Mouse (Mus musculus): ENCODE measurements around the gene Tgfbi.

The Tgfbi gene

GRCm38 (mm10) chr13:56609103-56609856 is at the start of gene Tgfbi:
TSS of gene Tgfbi (plus strand) at chr13:56609523.
- peak; percentile 66 for DNase-seq (ENCODE audit: low spot score)

- no peak for DNase-seq (ENCODE audit: low spot score)
These were observed 49.4 kb upstream of the Tgfbi start for GRCm38 (mm10) chr13:56559841-56560370.

- no peak for DNase-seq (ENCODE audit: low spot score)
These were observed 48.2 kb upstream of the Tgfbi start for GRCm38 (mm10) chr13:56561129-56561528.

- DNase-seq (ENCODE audit: low spot score): peak; percentile 32
These were observed 46.2 kb upstream of the Tgfbi start for GRCm38 (mm10) chr13:56563075-56563474.

- no peak for DNase-seq (ENCODE audit: low spot score)
These were observed 43.0 kb upstream of the Tgfbi start for GRCm38 (mm10) chr13:56566336-56566735.

- no peak for DNase-seq (ENCODE audit: low spot score)
These were observed 37.7 kb upstream of the Tgfbi start for GRCm38 (mm10) chr13:56571645-56572044.

- DNase-seq (ENCODE audit: low spot score): no peak
These were observed 34.2 kb upstream of the Tgfbi start for GRCm38 (mm10) chr13:56575074-56575473.

GRCm38 (mm10) chr13:56575701-56576321 is 33.5 kb upstream of the Tgfbi start:
- DNase-seq (ENCODE audit: low spot score): peak; percentile 82

GRCm38 (mm10) chr13:56578097-56578496 is 31.2 kb upstream of the Tgfbi start:
- no peak for DNase-seq (ENCODE audit: low spot score)

GRCm38 (mm10) chr13:56580450-56580849 is 28.9 kb upstream of the Tgfbi start:
- DNase-seq (ENCODE audit: low spot score): no peak

GRCm38 (mm10) chr13:56581512-56581911 is 27.8 kb upstream of the Tgfbi start:
- no peak for DNase-seq (ENCODE audit: low spot score)

- peak; percentile 60 for DNase-seq (ENCODE audit: low spot score)
These were observed 27.3 kb upstream of the Tgfbi start for GRCm38 (mm10) chr13:56581961-56582434.

- no peak for DNase-seq (ENCODE audit: low spot score)
These were observed 26.6 kb upstream of the Tgfbi start for GRCm38 (mm10) chr13:56582720-56583119.

GRCm38 (mm10) chr13:56586046-56586445 is 23.3 kb upstream of the Tgfbi start:
- DNase-seq (ENCODE audit: low spot score): no peak

GRCm38 (mm10) chr13:56588454-56589117 is 20.7 kb upstream of the Tgfbi start:
- DNase-seq (ENCODE audit: low spot score): peak; percentile 52

- no peak for DNase-seq (ENCODE audit: low spot score)
These were observed 19.1 kb upstream of the Tgfbi start for GRCm38 (mm10) chr13:56590202-56590601.

- DNase-seq (ENCODE audit: low spot score): no peak
These were observed 18.1 kb upstream of the Tgfbi start for GRCm38 (mm10) chr13:56591191-56591590.

GRCm38 (mm10) chr13:56591939-56592338 is 17.4 kb upstream of the Tgfbi start:
- DNase-seq (ENCODE audit: low spot score): no peak

- DNase-seq (ENCODE audit: low spot score): no peak
These were observed 16.1 kb upstream of the Tgfbi start for GRCm38 (mm10) chr13:56593196-56593595.

GRCm38 (mm10) chr13:56593961-56594391 is 15.3 kb upstream of the Tgfbi start:
- no peak for DNase-seq (ENCODE audit: low spot score)

GRCm38 (mm10) chr13:56595246-56595645 is 14.1 kb upstream of the Tgfbi start:
- DNase-seq (ENCODE audit: low spot score): no peak

- no peak for DNase-seq (ENCODE audit: low spot score)
These were observed 12.0 kb upstream of the Tgfbi start for GRCm38 (mm10) chr13:56597296-56597695.

Measured in ovary, postnatal 36 days (tissue).